Comparison of ENCODE assay signal across 10 mouse cellular contexts in the genomic region with DNA sequence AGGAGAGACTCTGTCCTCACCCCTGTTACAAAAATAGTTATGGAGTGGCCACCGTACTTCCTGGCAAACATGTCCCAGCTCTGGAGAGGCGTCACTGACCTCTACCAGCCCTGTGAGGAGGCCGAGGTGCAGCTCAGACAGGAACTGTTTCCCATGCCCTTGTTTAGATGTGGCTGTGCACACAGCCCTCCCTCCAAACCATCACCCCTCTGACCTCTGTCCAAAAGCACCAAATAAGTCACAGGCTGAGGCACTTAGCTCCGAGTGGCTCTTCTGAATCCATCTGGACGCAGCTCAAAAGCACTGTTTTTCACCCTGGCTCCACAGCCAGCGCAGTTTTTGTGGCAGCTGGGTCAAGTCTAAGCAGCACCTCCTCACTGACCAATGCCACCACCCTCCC.
DNase-seq lines count a peak whose midpoint lies in the region; ATAC-seq and TF ChIP-seq lines count a peak whose summit lies in the region.
"Had no signal": no experiment of that assay in that cellular context is flagged by ENCODE, and none has a peak within 500 bp of the region (broad histone marks: within the 10 kb centered on the region; RNA-seq: fewer than 3 reads in every experiment).

No protein-coding gene starts in this region.

- H3K27me3 ChIP-seq in heart, embryonic 14.5 days (ENCODE audit: control insufficient read depth, insufficient read depth, low read length), result no peaks in the 10 kb centered on the region
- no peaks in the 10 kb centered on the region for H3K27me3 ChIP-seq in midbrain, embryonic 13.5 days
- H3K27me3 ChIP-seq: hindbrain, embryonic 15.5 days had no signal

- peak overlapping the region; percentile 82 for H3K27ac ChIP-seq in gastrocnemius, adult 2 months
- H3K27ac ChIP-seq in heart, embryonic 14.5 days (replicated peaks in 1 of 2; ENCODE audit: control insufficient read depth in 1 of 2, insufficient read depth in 1 of 2, low read depth in 2 of 2, low read length in 2 of 2), result peak overlapping the region; percentile 83 to 87
- no peak overlapping the region for H3K27ac ChIP-seq in midbrain, embryonic 13.5 days
- H3K27ac ChIP-seq: hindbrain, embryonic 15.5 days; macrophage had no signal

- peak; percentile 60 for DNase-seq in gastrocnemius, adult 2 months
- DNase-seq in gastrocnemius, postnatal 10 days, result no peak
- DNase-seq in kidney, postnatal 36 days, result peak; percentile 59 to 87
- DNase-seq in lung, postnatal 25 days (ENCODE audit: low spot score), result peak; percentile 92
- DNase-seq in spleen, postnatal 10 days (ENCODE audit: low spot score in 2 of 2), result no peak

- H3K9me3 ChIP-seq in heart, embryonic 14.5 days (ENCODE audit: control insufficient read depth, low read length), result no peaks in the 10 kb centered on the region
- no peaks in the 10 kb centered on the region for H3K9me3 ChIP-seq in midbrain, embryonic 13.5 days
- H3K9me3 ChIP-seq: hindbrain, embryonic 15.5 days had no signal

- TF ChIP-seq CTCF in gastrocnemius, adult 2 months (IDR thresholded peaks at IDR 0.05), result no peak

- H3K4me1 ChIP-seq in heart, embryonic 14.5 days (ENCODE audit: control insufficient read depth in 2 of 2, insufficient read depth in 2 of 2, low read length in 2 of 2), result peaks cover 8 to 30% of the 10 kb centered on the region in 2 experiments
- H3K4me1 ChIP-seq in midbrain, embryonic 13.5 days (replicated peaks), result 0 out of 2 replicates have a peak, but pooled peaks cover 7% of the 10 kb centered on the region
- H3K4me1 ChIP-seq: hindbrain, embryonic 15.5 days had no signal

- WGBS in heart, embryonic 14.5 days, result 13% methylated on average over 6 of the region's 6 CpGs
- 60% methylated on average over 6 of the region's 6 CpGs for WGBS in midbrain, embryonic 13.5 days

- ATAC-seq in heart, embryonic 14.5 days (ENCODE audit: insufficient number of reproducible peaks, insufficient read depth, low FRiP score, low read depth), result peak; percentile 85
- no peak for ATAC-seq in midbrain, embryonic 13.5 days
- ATAC-seq in erythroblast, adult 5-6 weeks (replicated peaks; ENCODE audit: low FRiP score, poor library complexity, severe bottlenecking), result no peak

- intact Hi-C loops in gastrocnemius, adult 2 months (cut with DNase I), result no loop called here

- no peak overlapping the region for H3K4me3 ChIP-seq in gastrocnemius, adult 2 months
- no peak overlapping the region for H3K4me3 ChIP-seq in heart, embryonic 14.5 days (ENCODE audit: control insufficient read depth in 1 of 2, insufficient read depth in 1 of 2, low read depth in 1 of 2, low read length in 2 of 2)
- no peak overlapping the region for H3K4me3 ChIP-seq in midbrain, embryonic 13.5 days (replicated peaks)
- H3K4me3 ChIP-seq: hindbrain, embryonic 15.5 days had no signal

- H3K4me2 ChIP-seq in heart, embryonic 14.5 days (ENCODE audit: low read length), result no peak overlapping the region
- H3K4me2 ChIP-seq in midbrain, embryonic 13.5 days (replicated peaks), result no peak overlapping the region
- H3K4me2 ChIP-seq: hindbrain, embryonic 15.5 days had no signal

- no peaks in the 10 kb centered on the region for H3K36me3 ChIP-seq in heart, embryonic 14.5 days (ENCODE audit: control insufficient read depth, insufficient read depth, low read length)
- peaks cover 17% of the 10 kb centered on the region for H3K36me3 ChIP-seq in midbrain, embryonic 13.5 days
- H3K36me3 ChIP-seq: hindbrain, embryonic 15.5 days had no signal

- H3K9ac ChIP-seq in heart, embryonic 14.5 days (ENCODE audit: low read length), result peak overlapping the region; percentile 27; the same call in 1 of the 2 replicates
- no peak overlapping the region for H3K9ac ChIP-seq in midbrain, embryonic 13.5 days (replicated peaks)
- H3K9ac ChIP-seq: hindbrain, embryonic 15.5 days had no signal

Comparison
In these comparisons a context has a peak if more than half of its experiments do, and no peak if none do; other contexts are left out.
1. DNase-seq: peak in gastrocnemius, adult 2 months (single experiment), kidney, postnatal 36 days (2 of 2) and lung, postnatal 25 days (single experiment); none in gastrocnemius, postnatal 10 days (single experiment) and spleen, postnatal 10 days (0 of 2).